Mouse (Mus musculus): ENCODE measurements at regions not wholly inside any gene's neighbourhood (a gene's known extent, or its start where the extent isn't known, plus 50 kb on each side); places are given as distances from the start of the nearest gene placed in this dataset.

GRCm38 (mm10) chr9:61615556-61615955 is 243.4 kb downstream of the Tle3 start:
- Histone ChIP-seq H3K9ac (replicated peaks; ENCODE audit: low read length) (no peak overlapping the region), H3K4me3 (ENCODE audit: low read depth, low read length) (no peak overlapping the region), H3K4me1 (ENCODE audit: control insufficient read depth, insufficient read depth, low read length) (peaks cover 6% of the 10 kb centered on the region), H3K4me2 (ENCODE audit: low read depth, low read length) (no peak overlapping the region), H3K27ac (replicated peaks; ENCODE audit: low read depth, low read length) (no peak overlapping the region), H3K36me3 (replicated peaks; ENCODE audit: control insufficient read depth, insufficient read depth, low read depth, low read length) (no peaks in the 10 kb centered on the region), H3K27me3 (ENCODE audit: control insufficient read depth, insufficient read depth, low read length) (no peaks in the 10 kb centered on the region), H3K9me3 (replicated peaks; ENCODE audit: control insufficient read depth, low read length) (no peaks in the 10 kb centered on the region)
- WGBS = 49% methylated on average over 4 of the region's 4 CpGs
- DNase-seq (ENCODE audit: low spot score) = no peak
- ATAC-seq (replicated peaks; ENCODE audit: insufficient number of reproducible peaks, low FRiP score, low TSS enrichment, low read depth) = no peak

DNA sequence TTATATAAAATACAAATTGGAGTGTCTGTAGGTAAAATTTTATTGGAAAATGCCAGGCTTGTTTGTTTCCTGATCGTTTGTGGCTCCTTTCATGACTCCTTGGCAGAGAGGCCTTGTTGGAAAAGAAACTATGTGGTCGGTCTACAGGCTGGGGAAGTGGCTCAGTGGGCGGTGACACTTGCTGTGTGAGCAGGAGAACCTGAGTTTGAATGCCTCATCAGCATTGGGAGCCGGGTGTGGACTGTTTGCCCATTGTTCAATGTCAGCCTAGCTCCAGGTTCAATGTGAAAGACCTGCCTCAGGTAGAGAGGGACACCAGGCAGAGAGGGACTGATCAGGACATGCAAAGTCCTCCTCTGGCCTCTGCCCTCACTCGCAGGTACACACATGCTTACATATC is 235.4 kb downstream of the Tle3 start:
- Histone ChIP-seq H3K27me3 (ENCODE audit: control insufficient read depth, insufficient read depth, low read length) (no peaks in the 10 kb centered on the region), H3K9me3 (replicated peaks; ENCODE audit: control insufficient read depth, low read length) (no peaks in the 10 kb centered on the region), H3K4me3 (ENCODE audit: low read depth, low read length) (no peak overlapping the region), H3K36me3 (replicated peaks; ENCODE audit: control insufficient read depth, insufficient read depth, low read depth, low read length) (no peaks in the 10 kb centered on the region), H3K4me2 (ENCODE audit: low read depth, low read length) (no peak overlapping the region), H3K9ac (replicated peaks; ENCODE audit: low read length) (no peak overlapping the region), H3K27ac (replicated peaks; ENCODE audit: low read depth, low read length) (no peak overlapping the region), H3K4me1 (ENCODE audit: control insufficient read depth, insufficient read depth, low read length) (peaks cover 3% of the 10 kb centered on the region)
- 86% methylated on average over 5 of the region's 5 CpGs for WGBS
- DNase-seq (ENCODE audit: low spot score) (no peak), ATAC-seq (replicated peaks; ENCODE audit: insufficient number of reproducible peaks, low FRiP score, low TSS enrichment, low read depth) (no peak)

GRCm38 (mm10) chr9:61602353-61602978 is 230.3 kb downstream of the Tle3 start:
- 21% methylated on average over 7 of the region's 7 CpGs for WGBS
- Histone ChIP-seq H3K27me3 (ENCODE audit: control insufficient read depth, insufficient read depth, low read length) (no peaks in the 10 kb centered on the region), H3K9me3 (replicated peaks; ENCODE audit: control insufficient read depth, low read length) (no peaks in the 10 kb centered on the region)

GRCm38 (mm10) chr9:61601911-61602310 is 229.7 kb downstream of the Tle3 start:
- Histone ChIP-seq H3K4me2 (ENCODE audit: low read depth, low read length) (no peak overlapping the region), H3K4me1 (ENCODE audit: control insufficient read depth, insufficient read depth, low read length) (peaks cover 9% of the 10 kb centered on the region), H3K36me3 (replicated peaks; ENCODE audit: control insufficient read depth, insufficient read depth, low read depth, low read length) (no peaks in the 10 kb centered on the region), H3K27ac (replicated peaks; ENCODE audit: low read depth, low read length) (peak overlapping the region; percentile 59; the same call in 1 of the 2 replicates), H3K9ac (replicated peaks; ENCODE audit: low read length) (no peak overlapping the region), H3K27me3 (ENCODE audit: control insufficient read depth, insufficient read depth, low read length) (no peaks in the 10 kb centered on the region), H3K4me3 (ENCODE audit: low read depth, low read length) (no peak overlapping the region), H3K9me3 (replicated peaks; ENCODE audit: control insufficient read depth, low read length) (no peaks in the 10 kb centered on the region)
- no peak for ATAC-seq (replicated peaks; ENCODE audit: insufficient number of reproducible peaks, low FRiP score, low TSS enrichment, low read depth)
- DNase-seq (ENCODE audit: low spot score) = no peak
- WGBS = 53% methylated on average over 6 of the region's 6 CpGs

More at GRCm38 (mm10) chr9:61602353-61602978, 230.3 kb downstream of the Tle3 start:
- DNase-seq (ENCODE audit: low spot score) (peak; percentile 91), ATAC-seq (replicated peaks; ENCODE audit: insufficient number of reproducible peaks, low FRiP score, low TSS enrichment, low read depth) (peak; percentile 83)
- H3K27ac ChIP-seq (replicated peaks; ENCODE audit: low read depth, low read length) = peak overlapping the region; percentile 62; the same call in 1 of the 2 replicates
- no peak overlapping the region for H3K4me3 ChIP-seq (ENCODE audit: low read depth, low read length)
- no peak overlapping the region for H3K9ac ChIP-seq (replicated peaks; ENCODE audit: low read length)
- H3K4me1 ChIP-seq (ENCODE audit: control insufficient read depth, insufficient read depth, low read length) = peaks cover 4% of the 10 kb centered on the region
- H3K4me2 ChIP-seq (ENCODE audit: low read depth, low read length) = no peak overlapping the region
- H3K36me3 ChIP-seq (replicated peaks; ENCODE audit: control insufficient read depth, insufficient read depth, low read depth, low read length) = no peaks in the 10 kb centered on the region

DNA sequence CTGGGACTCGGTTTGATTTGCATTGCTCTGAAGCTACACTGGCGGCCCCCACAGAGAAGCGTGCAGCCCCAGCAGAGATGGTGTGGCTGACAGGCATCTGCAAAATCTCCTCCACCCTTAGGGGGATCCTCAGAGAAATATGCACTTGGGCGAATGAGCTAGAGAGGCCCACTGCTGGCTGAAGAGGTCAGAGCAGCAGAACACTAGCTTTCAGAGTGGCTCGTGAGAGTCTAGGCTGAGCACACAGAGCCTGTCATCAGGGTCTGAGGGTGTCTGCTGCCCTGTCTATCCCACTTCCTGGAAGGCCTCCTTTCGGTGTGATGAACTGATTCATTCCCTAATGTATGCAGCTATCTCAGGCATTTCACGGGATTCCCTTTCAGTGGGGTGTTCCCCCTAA is 225.1 kb downstream of the Tle3 start:
- H3K4me2 ChIP-seq (ENCODE audit: low read depth, low read length) = peak overlapping the region; percentile 4; the same call in 1 of the 2 replicates
- WGBS = 18% methylated on average over 7 of the region's 7 CpGs
- H3K9me3 ChIP-seq (replicated peaks; ENCODE audit: control insufficient read depth, low read length) = no peaks in the 10 kb centered on the region
- H3K27me3 ChIP-seq (ENCODE audit: control insufficient read depth, insufficient read depth, low read length) = no peaks in the 10 kb centered on the region
- no peak overlapping the region for H3K4me3 ChIP-seq (ENCODE audit: low read depth, low read length)
- ATAC-seq (replicated peaks; ENCODE audit: insufficient number of reproducible peaks, low FRiP score, low TSS enrichment, low read depth) (no peak), DNase-seq (ENCODE audit: low spot score) (no peak)
- 0 out of 2 replicates have a peak overlapping the region, but pooled peaks have one; percentile 15 for H3K9ac ChIP-seq (replicated peaks; ENCODE audit: low read length)
- H3K36me3 ChIP-seq (replicated peaks; ENCODE audit: control insufficient read depth, insufficient read depth, low read depth, low read length) = no peaks in the 10 kb centered on the region
- no peak overlapping the region for H3K27ac ChIP-seq (replicated peaks; ENCODE audit: low read depth, low read length)
- peaks cover 8% of the 10 kb centered on the region; the same call in 1 of the 2 replicates for H3K4me1 ChIP-seq (ENCODE audit: control insufficient read depth, insufficient read depth, low read length)

DNA sequence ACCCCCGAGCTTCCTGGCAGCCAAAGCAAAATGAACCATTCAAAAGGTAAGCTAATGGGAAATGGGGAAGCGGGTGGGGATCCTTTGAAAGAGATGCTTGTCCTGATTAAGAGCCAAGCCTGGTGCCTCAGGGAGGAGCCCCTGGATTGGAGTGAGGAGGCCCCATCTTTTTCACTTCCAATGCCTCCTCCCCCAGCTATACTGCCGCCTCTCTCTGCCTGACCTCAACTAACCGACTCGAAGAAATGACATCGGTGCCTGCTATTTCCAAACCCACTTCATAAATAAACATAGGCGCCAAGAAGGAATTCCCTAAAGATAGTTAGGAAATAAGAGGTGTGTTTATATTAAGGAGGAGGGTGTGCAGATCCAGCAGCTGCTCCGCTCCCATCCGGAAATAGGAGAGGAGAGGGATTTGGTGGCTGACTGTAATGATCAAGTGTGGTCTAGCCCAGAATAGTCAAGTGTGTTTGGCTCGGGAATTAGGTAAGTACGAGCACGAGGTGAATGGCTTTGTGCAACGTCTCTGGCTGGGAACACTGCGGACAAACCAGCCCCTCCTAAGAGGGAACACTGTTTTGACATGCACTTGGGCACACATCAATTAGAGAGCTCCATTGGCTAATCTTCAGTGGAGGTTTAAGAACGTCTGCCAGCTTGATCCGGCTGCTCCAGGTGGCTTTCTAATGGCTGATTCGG is 224.4 kb downstream of the Tle3 start:
- DNase-seq (ENCODE audit: low spot score) = no peak
- H3K9me3 ChIP-seq (replicated peaks; ENCODE audit: control insufficient read depth, low read length) = no peaks in the 10 kb centered on the region
- 38% methylated on average over 17 of the region's 17 CpGs for WGBS
- H3K27me3 ChIP-seq (ENCODE audit: control insufficient read depth, insufficient read depth, low read length) = no peaks in the 10 kb centered on the region
- no peak overlapping the region for H3K27ac ChIP-seq (replicated peaks; ENCODE audit: low read depth, low read length)
- peak overlapping the region; percentile 4 for H3K4me2 ChIP-seq (ENCODE audit: low read depth, low read length)
- H3K4me3 ChIP-seq (ENCODE audit: low read depth, low read length) = no peak overlapping the region
- no peak; the same call in 1 of the 2 replicates for ATAC-seq (replicated peaks; ENCODE audit: insufficient number of reproducible peaks, low FRiP score, low TSS enrichment, low read depth)
- H3K9ac ChIP-seq (replicated peaks; ENCODE audit: low read length) = no peak overlapping the region
- H3K36me3 ChIP-seq (replicated peaks; ENCODE audit: control insufficient read depth, insufficient read depth, low read depth, low read length) = no peaks in the 10 kb centered on the region
- peaks cover 8% of the 10 kb centered on the region; the same call in 1 of the 2 replicates for H3K4me1 ChIP-seq (ENCODE audit: control insufficient read depth, insufficient read depth, low read length)

GRCm38 (mm10) chr9:61595170-61595967 is 223.2 kb downstream of the Tle3 start:
- H3K4me2 ChIP-seq (ENCODE audit: low read depth, low read length) = no peak overlapping the region
- DNase-seq (ENCODE audit: low spot score) (no peak), ATAC-seq (replicated peaks; ENCODE audit: insufficient number of reproducible peaks, low FRiP score, low TSS enrichment, low read depth) (no peak)
- H3K4me1 ChIP-seq (ENCODE audit: control insufficient read depth, insufficient read depth, low read length) = peaks cover 8% of the 10 kb centered on the region; the same call in 1 of the 2 replicates
- H3K4me3 ChIP-seq (ENCODE audit: low read depth, low read length) = no peak overlapping the region
- H3K27me3 ChIP-seq (ENCODE audit: control insufficient read depth, insufficient read depth, low read length) = no peaks in the 10 kb centered on the region
- no peaks in the 10 kb centered on the region for H3K9me3 ChIP-seq (replicated peaks; ENCODE audit: control insufficient read depth, low read length)
- no peaks in the 10 kb centered on the region for H3K36me3 ChIP-seq (replicated peaks; ENCODE audit: control insufficient read depth, insufficient read depth, low read depth, low read length)
- H3K27ac ChIP-seq (replicated peaks; ENCODE audit: low read depth, low read length) = no peak overlapping the region
- 75% methylated on average over 9 of the region's 9 CpGs for WGBS
- H3K9ac ChIP-seq (replicated peaks; ENCODE audit: low read length) = no peak overlapping the region

Data from embryonic facial prominence, embryonic 11.5 days (tissue).